Mouse (Mus musculus): ENCODE data around the gene Vps8. TPM values are rescaled to one million over a fixed set of nuclear protein-coding genes. Genes with fewer than 3 reads are reported as not detected.

Vps8 gene
- polyA plus RNA-seq, 1 experiment from 2014 or later: 15.1 TPM

- no peak overlapping the region for H3K27ac ChIP-seq (replicated peaks; ENCODE audit: low read depth, low read length)
Observed at GRCm38 (mm10) chr16:21637201-21637819, 214.4 kb downstream of the Vps8 start.

GRCm38 (mm10) chr16:21640766-21641499 lies 218.0 kb downstream of the Vps8 start:
- WGBS: 82% methylated on average over 7 of the region's 7 CpGs
- H3K4me1 ChIP-seq (ENCODE audit: control insufficient read depth, insufficient read depth, low read length): 0 out of 2 replicates have a peak, but pooled peaks cover 4% of the 10 kb centered on the region
- no peaks in the 10 kb centered on the region for H3K27me3 ChIP-seq (ENCODE audit: control insufficient read depth, insufficient read depth, low read length)
- H3K27ac ChIP-seq (replicated peaks; ENCODE audit: low read depth, low read length): no peak overlapping the region
- H3K9ac ChIP-seq (ENCODE audit: low read length): no peak overlapping the region
- H3K36me3 ChIP-seq (ENCODE audit: control insufficient read depth, insufficient read depth, low read length): no peaks in the 10 kb centered on the region
- H3K9me3 ChIP-seq (ENCODE audit: control insufficient read depth, low read length): no peaks in the 10 kb centered on the region; the same call in 1 of the 2 replicates
- DNase-seq (ENCODE audit: low spot score) (no peak), ATAC-seq (ENCODE audit: insufficient number of reproducible peaks, low FRiP score, low TSS enrichment, low read depth) (no peak)
- no peak overlapping the region for H3K4me3 ChIP-seq (ENCODE audit: low read depth, low read length)
- no peak overlapping the region for H3K4me2 ChIP-seq (ENCODE audit: low read depth, severe bottlenecking)

More at GRCm38 (mm10) chr16:21637201-21637819, 214.4 kb downstream of the Vps8 start:
- Histone ChIP-seq H3K4me2 (ENCODE audit: low read depth, severe bottlenecking) (no peak overlapping the region), H3K4me3 (ENCODE audit: low read depth, low read length) (no peak overlapping the region), H3K27me3 (ENCODE audit: control insufficient read depth, insufficient read depth, low read length) (no peaks in the 10 kb centered on the region), H3K36me3 (ENCODE audit: control insufficient read depth, insufficient read depth, low read length) (no peaks in the 10 kb centered on the region), H3K4me1 (ENCODE audit: control insufficient read depth, insufficient read depth, low read length) (no peaks in the 10 kb centered on the region), H3K9ac (ENCODE audit: low read length) (no peak overlapping the region), H3K9me3 (ENCODE audit: control insufficient read depth, low read length) (no peaks in the 10 kb centered on the region; the same call in 1 of the 2 replicates)
- WGBS: 86% methylated on average over 11 of the region's 11 CpGs
- DNase-seq (ENCODE audit: low spot score): no peak
- ATAC-seq (ENCODE audit: insufficient number of reproducible peaks, low FRiP score, low TSS enrichment, low read depth): no peak

DNA sequence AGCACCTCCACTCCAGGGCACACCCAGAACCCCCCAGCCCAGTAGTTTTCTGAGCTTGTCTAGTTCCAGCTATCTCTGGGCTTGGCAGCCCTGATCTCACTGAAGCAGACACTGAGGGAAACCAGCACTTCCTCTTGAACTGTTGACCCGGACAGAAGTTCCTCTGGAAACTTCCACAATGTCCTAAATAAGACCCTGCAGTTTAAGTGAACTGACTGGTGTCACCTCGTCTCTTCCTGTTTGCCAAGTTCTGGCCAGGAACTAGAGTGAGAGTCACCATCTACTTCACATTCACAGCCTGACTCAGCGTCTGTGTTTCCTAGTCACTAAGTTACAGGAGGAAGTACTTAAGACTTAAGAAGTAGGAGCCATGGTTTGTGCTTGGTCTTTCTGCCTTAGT lies 219.0 kb downstream of the Vps8 start:
- Histone ChIP-seq H3K9me3 (ENCODE audit: control insufficient read depth, low read length) (no peaks in the 10 kb centered on the region; the same call in 1 of the 2 replicates), H3K36me3 (ENCODE audit: control insufficient read depth, insufficient read depth, low read length) (no peaks in the 10 kb centered on the region), H3K4me3 (ENCODE audit: low read depth, low read length) (no peak overlapping the region), H3K9ac (ENCODE audit: low read length) (no peak overlapping the region), H3K27me3 (ENCODE audit: control insufficient read depth, insufficient read depth, low read length) (no peaks in the 10 kb centered on the region), H3K4me1 (ENCODE audit: control insufficient read depth, insufficient read depth, low read length) (0 out of 2 replicates have a peak, but pooled peaks cover 4% of the 10 kb centered on the region), H3K4me2 (ENCODE audit: low read depth, severe bottlenecking) (no peak overlapping the region), H3K27ac (replicated peaks; ENCODE audit: low read depth, low read length) (no peak overlapping the region; the same call in 1 of the 2 replicates)
- DNase-seq (ENCODE audit: low spot score) (no peak), ATAC-seq (ENCODE audit: insufficient number of reproducible peaks, low FRiP score, low TSS enrichment, low read depth) (no peak)
- WGBS: 71% methylated on average over 3 of the region's 3 CpGs

DNA sequence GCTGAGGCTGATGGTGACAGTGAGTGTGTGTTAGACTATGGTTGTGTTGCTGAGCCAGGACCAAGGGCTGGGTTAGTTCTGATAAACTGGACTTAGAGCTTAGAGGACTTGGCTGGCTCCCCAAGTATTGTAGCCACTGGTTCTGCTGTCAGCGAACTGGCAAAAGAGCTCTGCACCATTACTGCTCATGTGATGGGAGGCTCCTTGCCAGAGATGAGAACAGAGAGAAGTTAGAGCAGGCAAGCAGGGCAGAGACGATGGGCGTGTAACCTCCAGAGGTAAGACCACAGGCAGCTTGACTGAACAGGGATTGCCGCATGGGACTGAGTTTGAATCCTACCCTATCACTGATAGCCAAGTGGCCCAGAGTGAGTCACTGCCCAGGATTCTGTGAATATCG lies 220.0 kb downstream of the Vps8 start:
- H3K27me3 ChIP-seq (ENCODE audit: control insufficient read depth, insufficient read depth, low read length): no peaks in the 10 kb centered on the region
- no peak overlapping the region for H3K9ac ChIP-seq (ENCODE audit: low read length)
- DNase-seq (ENCODE audit: low spot score) (no peak), ATAC-seq (ENCODE audit: insufficient number of reproducible peaks, low FRiP score, low TSS enrichment, low read depth) (no peak)
- H3K4me3 ChIP-seq (ENCODE audit: low read depth, low read length): no peak overlapping the region
- H3K9me3 ChIP-seq (ENCODE audit: control insufficient read depth, low read length): no peaks in the 10 kb centered on the region; the same call in 1 of the 2 replicates
- WGBS: 93% methylated on average over 5 of the region's 5 CpGs
- no peak overlapping the region for H3K27ac ChIP-seq (replicated peaks; ENCODE audit: low read depth, low read length)
- no peak overlapping the region for H3K4me2 ChIP-seq (ENCODE audit: low read depth, severe bottlenecking)
- H3K4me1 ChIP-seq (ENCODE audit: control insufficient read depth, insufficient read depth, low read length): 0 out of 2 replicates have a peak, but pooled peaks cover 4% of the 10 kb centered on the region
- H3K36me3 ChIP-seq (ENCODE audit: control insufficient read depth, insufficient read depth, low read length): no peaks in the 10 kb centered on the region

DNA sequence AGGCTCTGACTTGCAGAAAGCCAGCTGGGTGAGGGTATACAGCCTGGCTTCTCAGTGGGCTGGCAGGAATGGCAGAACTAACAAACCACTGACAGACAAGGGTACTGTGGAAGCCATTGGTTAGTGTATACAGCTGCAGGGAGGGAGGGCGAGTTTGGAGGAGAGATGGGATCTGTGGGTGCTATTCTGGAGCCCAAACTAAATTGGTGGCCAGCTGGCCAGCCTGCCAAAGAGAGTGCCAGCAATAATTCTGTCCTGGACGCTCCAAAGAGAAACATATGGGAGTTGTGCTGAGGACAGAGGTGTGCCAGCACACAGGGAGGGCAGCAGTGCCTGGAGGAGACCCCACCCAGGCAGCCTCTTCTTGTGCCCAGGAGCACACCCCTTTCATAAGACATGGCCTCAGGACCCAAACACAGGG lies 220.7 kb downstream of the Vps8 start:
- Histone ChIP-seq H3K36me3 (ENCODE audit: control insufficient read depth, insufficient read depth, low read length) (no peaks in the 10 kb centered on the region), H3K27me3 (ENCODE audit: control insufficient read depth, insufficient read depth, low read length) (no peaks in the 10 kb centered on the region), H3K4me3 (ENCODE audit: low read depth, low read length) (no peak overlapping the region), H3K9ac (ENCODE audit: low read length) (peak overlapping the region; percentile 40; the same call in 1 of the 2 replicates), H3K4me2 (ENCODE audit: low read depth, severe bottlenecking) (peak overlapping the region; percentile 17; the same call in 1 of the 2 replicates), H3K9me3 (ENCODE audit: control insufficient read depth, low read length) (no peaks in the 10 kb centered on the region; the same call in 1 of the 2 replicates), H3K27ac (replicated peaks; ENCODE audit: low read depth, low read length) (no peak overlapping the region), H3K4me1 (ENCODE audit: control insufficient read depth, insufficient read depth, low read length) (0 out of 2 replicates have a peak, but pooled peaks cover 4% of the 10 kb centered on the region)
- DNase-seq (ENCODE audit: low spot score): no peak
- WGBS: 86% methylated on average over 2 of the region's 2 CpGs
- ATAC-seq (ENCODE audit: insufficient number of reproducible peaks, low FRiP score, low TSS enrichment, low read depth): no peak

DNA sequence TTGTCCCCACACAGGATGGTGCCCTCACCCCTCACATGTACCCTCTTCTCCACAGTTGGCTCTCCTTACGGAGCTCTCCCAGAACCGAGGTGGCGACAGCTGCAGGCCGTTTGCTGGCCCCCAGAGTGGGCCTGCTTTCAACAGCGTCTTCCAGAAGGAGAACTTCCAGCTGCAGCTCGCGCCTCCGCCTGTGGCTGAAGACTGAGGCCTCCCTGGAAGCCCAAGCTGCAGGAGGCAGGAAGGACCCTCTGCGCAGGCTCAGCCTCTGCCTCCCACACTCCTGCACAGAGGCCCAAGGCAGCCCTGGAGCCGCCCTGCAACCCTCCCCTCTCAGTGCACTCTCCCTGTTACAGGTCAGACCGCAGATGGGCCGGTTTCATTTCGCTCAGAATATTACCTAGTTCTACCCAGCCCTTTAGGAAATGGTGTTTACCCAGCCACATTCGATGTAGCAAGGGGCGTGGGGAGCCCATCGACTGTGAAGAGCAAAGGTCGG lies 221.2 kb downstream of the Vps8 start:
- Histone ChIP-seq H3K27me3 (ENCODE audit: control insufficient read depth, insufficient read depth, low read length) (no peaks in the 10 kb centered on the region), H3K9ac (ENCODE audit: low read length) (peak overlapping the region; percentile 40; the same call in 1 of the 2 replicates), H3K4me2 (ENCODE audit: low read depth, severe bottlenecking) (peak overlapping the region; percentile 17; the same call in 1 of the 2 replicates), H3K4me3 (ENCODE audit: low read depth, low read length) (no peak overlapping the region), H3K9me3 (ENCODE audit: control insufficient read depth, low read length) (no peaks in the 10 kb centered on the region), H3K36me3 (ENCODE audit: control insufficient read depth, insufficient read depth, low read length) (no peaks in the 10 kb centered on the region), H3K4me1 (ENCODE audit: control insufficient read depth, insufficient read depth, low read length) (0 out of 2 replicates have a peak, but pooled peaks cover 4% of the 10 kb centered on the region), H3K27ac (replicated peaks; ENCODE audit: low read depth, low read length) (no peak overlapping the region)
- 37% methylated on average over 17 of the region's 17 CpGs for WGBS
- DNase-seq (ENCODE audit: low spot score): peak; percentile 39
- peak; percentile 70; the same call in 1 of the 2 replicates for ATAC-seq (ENCODE audit: insufficient number of reproducible peaks, low FRiP score, low TSS enrichment, low read depth)

DNA sequence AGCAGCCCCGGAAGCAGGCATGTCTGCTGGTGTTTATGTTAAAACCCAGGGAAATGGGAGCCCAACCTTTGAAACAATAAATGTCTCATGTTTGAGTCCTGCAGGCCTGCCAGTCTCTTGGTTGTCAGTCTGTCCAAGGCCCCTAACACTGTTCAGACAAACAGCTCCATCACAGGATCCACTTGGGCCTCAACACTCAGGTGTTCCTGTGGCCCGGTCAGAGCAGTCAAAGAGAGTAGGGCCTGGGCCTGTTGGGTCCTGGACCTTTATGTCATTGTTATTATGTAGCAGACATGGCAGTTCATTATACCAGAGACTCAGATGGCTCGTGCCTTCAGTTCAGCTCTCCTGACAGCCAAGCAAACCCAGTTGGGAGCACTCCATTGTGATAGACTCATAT lies 221.7 kb downstream of the Vps8 start:
- WGBS: 76% methylated on average over 3 of the region's 3 CpGs
- H3K4me1 ChIP-seq (ENCODE audit: control insufficient read depth, insufficient read depth, low read length): 0 out of 2 replicates have a peak, but pooled peaks cover 4% of the 10 kb centered on the region
- H3K27me3 ChIP-seq (ENCODE audit: control insufficient read depth, insufficient read depth, low read length): no peaks in the 10 kb centered on the region
- no peak overlapping the region for H3K27ac ChIP-seq (replicated peaks; ENCODE audit: low read depth, low read length)
- no peak for DNase-seq (ENCODE audit: low spot score)
- no peaks in the 10 kb centered on the region for H3K9me3 ChIP-seq (ENCODE audit: control insufficient read depth, low read length)
- H3K4me3 ChIP-seq (ENCODE audit: low read depth, low read length): no peak overlapping the region
- no peaks in the 10 kb centered on the region for H3K36me3 ChIP-seq (ENCODE audit: control insufficient read depth, insufficient read depth, low read length)
- no peak overlapping the region for H3K4me2 ChIP-seq (ENCODE audit: low read depth, severe bottlenecking)
- ATAC-seq (ENCODE audit: insufficient number of reproducible peaks, low FRiP score, low TSS enrichment, low read depth): no peak
- no peak overlapping the region for H3K9ac ChIP-seq (ENCODE audit: low read length)

DNA sequence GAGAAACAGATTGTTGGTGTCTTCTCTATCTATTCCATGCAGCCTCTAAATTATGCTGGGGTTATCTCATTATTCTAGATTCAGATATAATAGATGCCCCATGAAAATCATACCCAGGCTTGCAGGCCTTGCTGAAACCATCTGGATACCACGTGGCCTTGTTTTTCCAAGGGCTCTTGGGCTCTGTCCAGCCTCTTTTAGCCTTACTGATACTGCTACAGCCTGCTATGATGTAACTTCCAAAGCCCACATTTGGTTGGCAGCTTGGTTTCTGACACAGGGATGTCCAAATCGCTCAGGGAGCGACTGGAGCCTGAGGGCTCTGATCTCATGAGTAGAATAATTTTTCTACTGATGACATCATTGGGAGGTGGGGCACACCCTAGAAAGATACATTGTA lies 223.0 kb downstream of the Vps8 start:
- Histone ChIP-seq H3K9me3 (ENCODE audit: control insufficient read depth, low read length) (no peaks in the 10 kb centered on the region), H3K27me3 (ENCODE audit: control insufficient read depth, insufficient read depth, low read length) (no peaks in the 10 kb centered on the region), H3K4me2 (ENCODE audit: low read depth, severe bottlenecking) (no peak overlapping the region), H3K9ac (ENCODE audit: low read length) (no peak overlapping the region), H3K27ac (replicated peaks; ENCODE audit: low read depth, low read length) (no peak overlapping the region), H3K4me1 (ENCODE audit: control insufficient read depth, insufficient read depth, low read length) (0 out of 2 replicates have a peak, but pooled peaks cover 4% of the 10 kb centered on the region), H3K36me3 (ENCODE audit: control insufficient read depth, insufficient read depth, low read length) (no peaks in the 10 kb centered on the region), H3K4me3 (ENCODE audit: low read depth, low read length) (no peak overlapping the region)
- no peak for ATAC-seq (ENCODE audit: insufficient number of reproducible peaks, low FRiP score, low TSS enrichment, low read depth)
- no peak for DNase-seq (ENCODE audit: low spot score)
- whole genome bisulfite sequencing: 86% methylated on average over 3 of the region's 3 CpGs
